Mouse (Mus musculus) lung, adult 18-20 months (tissue): ENCODE data around the gene Phlpp1.

Source experiments
- DNase-seq, 2 experiments: peaks; one replicate each; pipeline ENCODE4 v3.0.0; 2022; ENCODE audit warnings: mixed read lengths in 2 of 2

Phlpp1 gene

DNA sequence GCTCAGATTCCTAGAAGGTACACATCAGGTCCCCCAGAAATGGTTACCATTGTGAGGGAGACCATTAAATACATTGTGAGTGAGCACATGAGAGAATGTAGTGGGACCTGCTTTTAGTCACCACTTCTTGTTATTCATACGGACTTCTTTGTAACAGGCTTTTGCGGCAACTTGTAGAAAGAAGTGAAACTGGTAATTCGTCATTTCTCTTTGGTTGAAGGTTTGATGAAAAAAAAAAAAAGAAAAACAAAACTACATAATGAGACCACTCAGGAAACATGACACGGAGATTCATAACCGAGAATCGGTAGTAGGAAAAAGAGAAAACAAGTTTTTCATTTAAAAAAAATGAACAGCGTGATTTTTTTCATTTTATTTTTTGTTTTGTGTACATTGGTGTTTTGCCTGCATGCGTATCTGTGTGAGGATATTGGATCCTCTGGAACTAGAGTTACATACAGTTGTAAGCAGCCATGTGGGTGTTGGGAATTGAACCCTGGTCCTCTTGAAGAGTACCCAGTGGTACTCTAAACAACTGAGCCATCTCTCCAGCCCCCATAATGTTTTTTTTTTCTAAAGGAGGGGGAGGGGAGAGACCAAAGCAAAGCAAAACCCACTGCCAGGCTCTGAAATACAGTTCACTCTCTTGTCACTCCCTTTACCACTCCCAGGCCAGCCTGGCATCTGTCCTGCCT lies 150.0 kb downstream of the Phlpp1 start:
- no peak for DNase-seq

GRCm38 (mm10) chr1:106326691-106327090 lies 155.1 kb downstream of the Phlpp1 start:
- DNase-seq: no peak

GRCm38 (mm10) chr1:106342100-106342499 lies 170.5 kb downstream of the Phlpp1 start:
- no peak for DNase-seq

DNA sequence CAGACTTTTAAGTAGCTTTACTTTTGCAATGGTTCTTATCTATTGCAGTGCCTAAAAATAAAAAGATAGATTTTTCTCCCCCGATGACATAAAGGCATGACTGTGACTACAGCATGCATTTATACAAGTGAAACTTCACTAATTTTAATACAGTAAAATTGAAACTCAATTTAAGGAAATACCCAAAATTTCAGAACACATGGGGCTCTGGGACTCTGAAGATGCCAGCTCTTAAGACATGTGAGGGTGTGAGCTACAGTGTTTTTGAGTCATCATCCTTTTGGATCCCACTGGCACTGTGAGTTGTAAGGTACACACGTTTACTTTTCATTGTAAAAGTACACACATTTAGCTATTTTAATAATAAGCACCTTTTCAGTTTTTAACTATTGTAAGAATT lies 173.7 kb downstream of the Phlpp1 start:
- DNase-seq: no peak

- no peak for DNase-seq
Observed at GRCm38 (mm10) chr1:106346776-106347175, 175.2 kb downstream of the Phlpp1 start.

- no peak for DNase-seq
Observed at GRCm38 (mm10) chr1:106349116-106349515, 177.6 kb downstream of the Phlpp1 start.

DNA sequence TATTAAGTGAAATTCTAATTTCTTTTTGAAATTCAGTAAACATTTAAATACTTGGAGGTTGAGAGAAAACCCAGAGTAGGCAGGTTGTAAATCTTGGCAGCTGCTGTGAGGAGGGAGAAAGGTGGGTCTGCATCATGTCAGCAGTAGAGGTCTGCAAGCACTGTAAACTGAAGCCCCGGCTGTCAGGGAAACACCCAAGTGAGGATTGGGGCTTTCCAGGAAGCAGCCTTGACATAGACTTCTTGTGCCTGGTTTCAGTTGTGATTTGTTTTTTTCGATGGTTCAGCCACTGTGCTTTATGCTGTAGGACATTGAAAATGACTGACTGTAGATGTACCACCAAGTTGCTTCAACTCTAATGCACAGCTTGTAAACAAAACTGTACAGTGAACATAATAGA lies 180.0 kb downstream of the Phlpp1 start:
- no peak for DNase-seq

DNA sequence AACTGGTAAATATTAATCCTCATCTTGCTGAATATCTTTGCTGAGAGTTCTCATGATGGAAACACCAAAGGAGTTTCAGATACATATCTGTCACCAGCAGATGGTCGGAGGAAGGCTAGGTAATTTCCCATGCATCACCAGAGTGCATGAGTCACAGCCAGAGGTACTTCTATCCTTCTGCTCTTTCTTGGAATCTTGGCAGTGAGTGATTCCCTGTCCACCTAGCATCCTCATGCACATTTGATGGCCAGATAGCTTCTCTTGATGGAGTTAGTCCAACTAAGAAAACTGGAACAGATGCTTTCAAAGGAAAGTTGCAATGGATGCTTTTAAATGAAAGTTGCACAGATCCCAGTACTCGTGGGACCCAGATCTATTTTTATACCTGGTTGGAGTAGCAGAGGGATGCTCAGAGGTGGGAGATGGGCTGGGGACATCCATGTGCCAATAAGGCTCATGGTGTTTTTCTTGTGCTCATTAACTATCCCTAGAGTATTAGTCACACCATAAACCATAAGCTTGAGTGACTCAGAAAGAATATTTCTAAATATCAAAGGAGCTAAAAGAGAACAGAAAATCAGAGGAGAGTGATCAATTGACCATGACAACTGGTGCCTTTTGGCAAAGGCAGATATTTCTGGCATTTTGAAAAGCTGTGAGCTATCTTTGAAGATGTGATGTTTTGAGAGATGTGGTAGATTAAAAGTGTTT lies 181.4 kb downstream of the Phlpp1 start:
- DNase-seq: no peak

DNA sequence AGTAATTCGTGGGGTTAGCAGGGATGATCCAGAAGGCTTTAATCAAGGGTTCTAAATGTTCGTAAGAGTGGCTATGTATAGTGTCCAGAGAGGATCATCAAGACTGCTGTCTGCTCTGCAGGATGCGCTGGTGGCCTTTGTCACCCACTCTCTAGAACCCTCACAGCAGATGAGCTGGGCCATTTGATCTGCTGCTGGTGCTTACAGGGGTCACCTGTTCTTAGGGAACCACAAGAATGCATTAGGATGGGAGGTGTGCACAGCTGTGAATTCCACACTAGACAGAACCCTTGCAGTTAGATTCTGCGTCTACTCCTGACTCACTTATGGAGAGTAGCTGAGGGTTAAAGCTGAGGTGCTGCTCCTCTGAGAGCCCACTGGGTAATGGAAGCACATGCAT lies 182.4 kb downstream of the Phlpp1 start:
- DNase-seq: no peak

DNA sequence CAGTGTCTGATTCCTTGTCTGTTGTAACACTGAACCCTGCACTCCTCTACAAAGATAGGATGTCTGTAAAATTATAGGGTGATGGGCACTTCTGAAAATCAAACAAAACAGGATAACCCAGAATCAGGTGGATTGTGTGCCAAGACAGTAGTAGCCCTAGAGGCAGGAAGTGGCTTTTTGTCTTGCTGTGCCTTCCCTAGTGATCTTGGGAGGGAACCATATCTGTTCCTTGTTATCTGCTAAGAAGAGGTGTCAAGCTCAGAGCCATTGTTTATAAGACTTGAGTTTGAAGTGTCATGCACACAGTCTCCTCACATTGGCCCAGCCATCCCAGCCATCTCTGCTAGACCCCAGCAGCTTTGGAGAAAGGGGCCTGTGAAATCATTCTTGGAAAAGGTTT lies 187.9 kb downstream of the Phlpp1 start:
- no peak for DNase-seq

GRCm38 (mm10) chr1:106362841-106363604 lies 191.5 kb downstream of the Phlpp1 start:
- peak in 1 of 2 experiments; percentile 8 for DNase-seq

- DNase-seq: no peak
Observed at GRCm38 (mm10) chr1:106369330-106369729, 197.8 kb downstream of the Phlpp1 start.

DNA sequence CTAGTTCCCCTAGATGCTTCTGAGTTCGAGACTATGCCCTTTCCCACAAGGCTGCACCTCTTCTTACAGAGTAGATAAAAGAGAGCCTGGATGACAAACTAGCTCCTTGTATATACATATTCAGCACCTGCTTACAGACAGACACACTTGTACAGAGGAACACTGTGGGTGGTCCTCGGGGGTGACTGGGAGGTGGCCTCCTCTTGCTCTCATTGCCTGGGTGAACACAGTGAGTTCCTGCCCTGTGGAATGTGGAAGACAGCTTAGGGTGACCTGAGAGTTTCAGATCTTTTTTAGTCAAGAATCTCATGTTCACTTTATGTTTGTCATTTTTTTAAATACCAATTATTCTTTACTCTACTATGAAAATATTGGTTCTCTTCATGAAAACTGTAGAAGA lies 200.9 kb downstream of the Phlpp1 start:
- no peak for DNase-seq

- DNase-seq: no peak
Observed at GRCm38 (mm10) chr1:106373656-106374055, 202.1 kb downstream of the Phlpp1 start.

GRCm38 (mm10) chr1:106374274-106374673 lies 202.7 kb downstream of the Phlpp1 start:
- peak in 1 of 2 experiments; percentile 16 for DNase-seq

GRCm38 (mm10) chr1:106374971-106375370 lies 203.4 kb downstream of the Phlpp1 start:
- no peak for DNase-seq

- DNase-seq: no peak
Observed at GRCm38 (mm10) chr1:106376003-106376402, 204.5 kb downstream of the Phlpp1 start.

DNA sequence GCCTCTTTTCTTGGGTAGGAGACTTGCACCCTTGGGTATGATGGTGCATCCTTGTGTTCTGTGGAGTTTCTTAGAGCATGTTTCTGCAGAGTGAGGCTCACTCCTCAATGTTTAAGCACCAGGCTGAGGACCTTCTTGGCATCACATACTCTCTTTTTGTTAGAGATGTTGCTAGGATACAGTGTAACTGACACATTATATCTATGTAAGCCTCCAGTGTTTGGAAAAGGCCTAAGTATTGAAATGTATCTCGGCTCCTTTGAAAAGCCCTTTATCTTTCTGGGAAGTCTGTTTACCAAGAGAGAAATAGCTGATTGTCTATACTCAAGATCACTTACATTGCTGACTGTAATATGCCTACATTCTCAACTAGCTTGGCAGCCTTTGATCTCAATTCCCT lies 208.9 kb downstream of the Phlpp1 start:
- no peak for DNase-seq

GRCm38 (mm10) chr1:106386542-106386941 lies 215.0 kb downstream of the Phlpp1 start:
- no peak for DNase-seq

- DNase-seq: no peak
Observed at GRCm38 (mm10) chr1:106387264-106387663, 215.7 kb downstream of the Phlpp1 start.

- DNase-seq: peak; percentile 36 to 37
Observed at GRCm38 (mm10) chr1:106389673-106390072, 218.1 kb downstream of the Phlpp1 start.

DNA sequence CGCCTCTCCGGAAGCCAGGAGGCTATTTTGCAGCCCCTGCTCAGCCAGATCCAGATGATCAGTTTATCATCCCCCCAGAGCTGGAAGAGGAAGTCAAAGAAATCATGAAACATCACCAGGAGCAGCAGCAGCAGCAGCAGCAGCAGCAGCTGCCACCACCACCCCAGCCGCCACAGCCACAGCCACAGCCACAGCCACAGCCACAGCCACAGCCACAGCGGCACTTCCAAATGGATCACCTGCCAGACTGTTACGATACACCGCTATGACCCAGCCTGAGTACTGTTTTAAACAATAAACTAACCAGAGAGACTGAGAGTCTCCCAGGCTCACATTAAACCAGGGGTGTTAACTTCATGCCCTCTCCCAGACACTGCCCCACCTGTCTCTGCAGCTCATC lies 221.5 kb downstream of the Phlpp1 start:
- DNase-seq: no peak

- no peak for DNase-seq
Observed at GRCm38 (mm10) chr1:106394678-106395077, 223.1 kb downstream of the Phlpp1 start.

- peak; percentile 55 to 69 for DNase-seq
Observed at GRCm38 (mm10) chr1:106395476-106395875, 223.9 kb downstream of the Phlpp1 start.
